Mouse (Mus musculus) urinary bladder, postnatal 36 days (tissue): ENCODE data around the gene Zfp235.

Source experiments
- DNase-seq, 2 experiments: peaks; one replicate each; pipeline ENCODE4 v3.0.0; 2022; ENCODE audit warnings: low spot score in 2 of 2, mixed read lengths in 1 of 2

Gene Zfp235

GRCm38 (mm10) chr7:24133996-24134828 lies at the start of gene Zfp235:
Zfp235 (plus strand) TSS chr7:24134169.
- DNase-seq = peak; percentile 82 to 85

- DNase-seq = no peak
Observed at GRCm38 (mm10) chr7:24086871-24087270, 47.1 kb upstream of the Zfp235 start.

GRCm38 (mm10) chr7:24087485-24088125 lies 46.4 kb upstream of the Zfp235 start:
- no peak for DNase-seq

GRCm38 (mm10) chr7:24104403-24104802 lies 29.6 kb upstream of the Zfp235 start:
- no peak for DNase-seq

- no peak for DNase-seq
Observed at GRCm38 (mm10) chr7:24105144-24105703, 28.7 kb upstream of the Zfp235 start.

- DNase-seq = no peak
Observed at GRCm38 (mm10) chr7:24110839-24111238, 23.1 kb upstream of the Zfp235 start.

- DNase-seq = peak in 1 of 2 experiments; percentile 37
Observed at GRCm38 (mm10) chr7:24111772-24112155, 22.2 kb upstream of the Zfp235 start.

- DNase-seq = peak; percentile 46 to 82
Observed at GRCm38 (mm10) chr7:24112156-24112856, 21.7 kb upstream of the Zfp235 start, which contains the start of gene Zfp112. Zfp112 (plus strand) TSS chr7:24112314.

GRCm38 (mm10) chr7:24113001-24113400 lies 21.0 kb upstream of the Zfp235 start:
- peak; percentile 54 to 57 for DNase-seq

GRCm38 (mm10) chr7:24116655-24117054 lies 17.3 kb upstream of the Zfp235 start:
- no peak for DNase-seq

- no peak for DNase-seq
Observed at GRCm38 (mm10) chr7:24133425-24133995, 459 bp upstream of the Zfp235 start.

GRCm38 (mm10) chr7:24142566-24142965 lies 8.6 kb downstream of the Zfp235 start:
- no peak for DNase-seq

- DNase-seq = no peak
Observed at GRCm38 (mm10) chr7:24153272-24153671, 19.3 kb downstream of the Zfp235 start.

- DNase-seq = no peak
Observed at GRCm38 (mm10) chr7:24172191-24172590, 38.2 kb downstream of the Zfp235 start.

GRCm38 (mm10) chr7:24174618-24175336 lies 40.8 kb downstream of the Zfp235 start, which contains the start of gene Zfp114:
Zfp114 (plus strand) TSS chr7:24175060.
- peak; percentile 48 to 55 for DNase-seq

GRCm38 (mm10) chr7:24175337-24175711 lies 41.4 kb downstream of the Zfp235 start:
- no peak for DNase-seq

- no peak for DNase-seq
Observed at GRCm38 (mm10) chr7:24187611-24188010, 53.6 kb downstream of the Zfp235 start.

GRCm38 (mm10) chr7:24188901-24189570 lies 55.1 kb downstream of the Zfp235 start:
- no peak for DNase-seq

- no peak for DNase-seq
Observed at GRCm38 (mm10) chr7:24189571-24189944, 55.6 kb downstream of the Zfp235 start.

- no peak for DNase-seq
Observed at GRCm38 (mm10) chr7:24191361-24191760, 57.4 kb downstream of the Zfp235 start.
